In genomic region chr17:44557199-44558111, GRCm38 (mm10) we compare ENCODE assay signal across 19 mouse cellular contexts.
DNase-seq lines count a peak whose midpoint lies in the region; ATAC-seq and TF ChIP-seq lines count a peak whose summit lies in the region.
"Had no signal": no experiment of that assay in that cellular context is flagged by ENCODE, and none has a peak within 500 bp of the region (broad histone marks: within the 10 kb centered on the region; RNA-seq: fewer than 3 reads in every experiment).

No protein-coding gene starts in this region.

- no peak overlapping the region for H3K9ac ChIP-seq in heart, adult 2 months (ENCODE audit: low read depth, low read length)
- no peak overlapping the region for H3K9ac ChIP-seq in midbrain, postnatal 0 days (replicated peaks; ENCODE audit: low read length, poor library complexity, severe bottlenecking)
- H3K9ac ChIP-seq: forebrain, embryonic 13.5 days; heart, embryonic 15.5 days; kidney, embryonic 15.5 days; limb, embryonic 13.5 days; liver, embryonic 13.5 days; midbrain, embryonic 15.5 days; stomach, embryonic 15.5 days had no signal

- no peak for TF ChIP-seq CTCF in heart, adult 2 months (IDR thresholded peaks at IDR 0.05)
- no peak for TF ChIP-seq CTCF in midbrain, postnatal 0 days (IDR thresholded peaks at IDR 0.05)

- no peak for ATAC-seq in midbrain, postnatal 0 days (ENCODE audit: low FRiP score)
- ATAC-seq: forebrain, embryonic 13.5 days; midbrain, embryonic 15.5 days had no signal

- TF ChIP-seq EP300 in heart, adult 2 months (IDR thresholded peaks at IDR 0.05; ENCODE audit: insufficient read depth, low read depth, low read length) = no peak

- no peak for TF ChIP-seq POLR2A in heart, adult 2 months (IDR thresholded peaks at IDR 0.05; ENCODE audit: insufficient read depth, low read depth, low read length)

- intact Hi-C loops in heart, adult 2 months (cut with DNase I) = no loop called here

- WGBS in heart, adult 2 months = 73% methylated on average over 16 of the region's 16 CpGs
- WGBS in midbrain, postnatal 0 days = 79% methylated on average over 16 of the region's 16 CpGs

- no peaks in the 10 kb centered on the region for H3K36me3 ChIP-seq in heart, adult 2 months (ENCODE audit: control insufficient read depth, insufficient read depth, low read length)
- H3K36me3 ChIP-seq in midbrain, postnatal 0 days (ENCODE audit: insufficient read depth, low read length) = no peaks in the 10 kb centered on the region
- H3K36me3 ChIP-seq: embryonic facial prominence, embryonic 10.5 days; heart, embryonic 15.5 days; kidney, embryonic 15.5 days; limb, embryonic 13.5 days; liver, embryonic 13.5 days; midbrain, embryonic 15.5 days; stomach, embryonic 15.5 days had no signal

- no peaks in the 10 kb centered on the region for H3K79me2 ChIP-seq in heart, adult 2 months (replicated peaks; ENCODE audit: control insufficient read depth, insufficient read depth, low read length)

- no peak overlapping the region for H3K4me3 ChIP-seq in heart, adult 2 months
- H3K4me3 ChIP-seq in midbrain, postnatal 0 days (ENCODE audit: low read depth, low read length) = no peak overlapping the region
- H3K4me3 ChIP-seq: embryonic facial prominence, embryonic 10.5 days; forebrain, embryonic 13.5 days; heart, embryonic 15.5 days; kidney, embryonic 15.5 days; limb, embryonic 13.5 days; liver, embryonic 13.5 days; midbrain, embryonic 15.5 days; stomach, embryonic 15.5 days had no signal

- DNase-seq in thymus, postnatal 25 days = peak; percentile 6
- DNase-seq in thymus, postnatal 0 days (ENCODE audit: low spot score) = no peak
- DNase-seq in forelimb bud, embryonic 11.5 days (ENCODE audit: low read depth, low spot score) = peak; percentile 83
- DNase-seq in lung, postnatal 14 days = peak; percentile 15
- no peak for DNase-seq in adrenal gland, postnatal 36 days
- no peak for DNase-seq in heart, adult 2 months
- no peak for DNase-seq in midbrain, postnatal 0 days (ENCODE audit: low spot score)
- DNase-seq: cerebellum, adult 2 months; gastrocnemius, postnatal 14 days; heart, adult 18-20 months; liver, embryonic 13.5 days; thymus, adult 18-20 months had no signal

- no peaks in the 10 kb centered on the region for H3K27me3 ChIP-seq in heart, adult 2 months (ENCODE audit: control insufficient read depth, insufficient read depth, low read length)
- no peaks in the 10 kb centered on the region for H3K27me3 ChIP-seq in midbrain, postnatal 0 days (ENCODE audit: insufficient read depth, low read length)
- H3K27me3 ChIP-seq: forebrain, embryonic 13.5 days; liver, embryonic 13.5 days; midbrain, embryonic 15.5 days; stomach, embryonic 15.5 days had no signal

- no peak overlapping the region for H3K27ac ChIP-seq in heart, adult 2 months
- H3K27ac ChIP-seq in midbrain, postnatal 0 days (ENCODE audit: low read depth, low read length) = no peak overlapping the region
- H3K27ac ChIP-seq: embryonic facial prominence, embryonic 10.5 days; forebrain, embryonic 13.5 days; heart, embryonic 15.5 days; kidney, embryonic 15.5 days; limb, embryonic 13.5 days; liver, embryonic 13.5 days; midbrain, embryonic 15.5 days; stomach, embryonic 15.5 days had no signal

- H3K4me2 ChIP-seq in midbrain, postnatal 0 days (ENCODE audit: low read depth, low read length, poor library complexity, severe bottlenecking) = no peak overlapping the region
- H3K4me2 ChIP-seq: forebrain, embryonic 13.5 days; heart, embryonic 15.5 days; kidney, embryonic 15.5 days; limb, embryonic 13.5 days; liver, embryonic 13.5 days; midbrain, embryonic 15.5 days; stomach, embryonic 15.5 days had no signal

- no peaks in the 10 kb centered on the region for H3K4me1 ChIP-seq in heart, adult 2 months (ENCODE audit: control insufficient read depth, insufficient read depth, low read length)
- H3K4me1 ChIP-seq in midbrain, postnatal 0 days (ENCODE audit: insufficient read depth, low read length) = no peaks in the 10 kb centered on the region
- H3K4me1 ChIP-seq: forebrain, embryonic 13.5 days; heart, embryonic 15.5 days; liver, embryonic 13.5 days; midbrain, embryonic 15.5 days; stomach, embryonic 15.5 days had no signal

- no peaks in the 10 kb centered on the region for H3K9me3 ChIP-seq in midbrain, postnatal 0 days (ENCODE audit: low read length)
- H3K9me3 ChIP-seq: embryonic facial prominence, embryonic 10.5 days; forebrain, embryonic 13.5 days; heart, embryonic 15.5 days; kidney, embryonic 15.5 days; limb, embryonic 13.5 days; liver, embryonic 13.5 days; midbrain, embryonic 15.5 days; stomach, embryonic 15.5 days had no signal

Comparison
In these comparisons a context has a peak if more than half of its experiments do, and no peak if none do; other contexts are left out.
1. DNase-seq: peak in thymus, postnatal 25 days (single experiment), forelimb bud, embryonic 11.5 days (single experiment) and lung, postnatal 14 days (single experiment); none in thymus, postnatal 0 days (single experiment), adrenal gland, postnatal 36 days (0 of 2), heart, adult 2 months (0 of 2) and midbrain, postnatal 0 days (single experiment).